Mouse (Mus musculus) gastrocnemius, postnatal 14 days (tissue): ENCODE results near the gene AI481877. TPM values are rescaled to one million over a fixed set of nuclear protein-coding genes. Genes with fewer than 3 reads are reported as not detected.

Experiments used
- DNase-seq: peaks from one replicate; pipeline ENCODE4 v3.0.0; 2021; ENCODE audit warnings: mixed read lengths
- intact Hi-C: fragments of 180-260 bp; cut with DNase I; formaldehyde crosslinking; loops from one replicate; pipeline ENCODE4 v1.15.1; 2025; ENCODE audit warnings: low total_unique reads
- total RNA-seq, 2 experiments: library from RNA; stranded (reverse); gene quantifications; 2 replicates each; pipeline ENCODE4 v1.2.3; 2021

AI481877 gene
- total RNA-seq, 2 experiments from 2014 or later: not detected

DNA sequence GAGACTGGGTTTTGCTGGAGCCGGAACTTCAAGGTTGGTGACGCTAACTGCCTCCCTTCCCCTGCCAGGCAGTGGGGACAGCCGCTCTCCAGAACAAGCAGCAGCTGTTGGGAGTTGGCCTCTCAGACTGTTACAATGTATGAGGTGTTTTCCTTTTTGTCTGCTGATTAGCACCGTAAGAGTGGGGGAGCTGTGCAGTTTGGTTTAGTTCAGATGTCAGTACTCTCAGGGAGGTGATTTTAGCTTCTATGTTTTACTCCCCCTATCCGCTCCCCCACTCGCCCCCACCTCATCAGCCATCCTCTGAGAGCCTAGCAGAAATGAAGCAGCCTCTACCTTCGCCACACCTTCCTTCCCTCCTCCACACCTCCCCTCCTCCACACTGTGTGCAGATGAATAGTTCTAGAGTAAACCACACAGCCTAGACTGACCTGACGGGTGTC lies 143.5 kb downstream of the AI481877 start:
- intact Hi-C loops: no loop called here
- DNase-seq: no peak

DNA sequence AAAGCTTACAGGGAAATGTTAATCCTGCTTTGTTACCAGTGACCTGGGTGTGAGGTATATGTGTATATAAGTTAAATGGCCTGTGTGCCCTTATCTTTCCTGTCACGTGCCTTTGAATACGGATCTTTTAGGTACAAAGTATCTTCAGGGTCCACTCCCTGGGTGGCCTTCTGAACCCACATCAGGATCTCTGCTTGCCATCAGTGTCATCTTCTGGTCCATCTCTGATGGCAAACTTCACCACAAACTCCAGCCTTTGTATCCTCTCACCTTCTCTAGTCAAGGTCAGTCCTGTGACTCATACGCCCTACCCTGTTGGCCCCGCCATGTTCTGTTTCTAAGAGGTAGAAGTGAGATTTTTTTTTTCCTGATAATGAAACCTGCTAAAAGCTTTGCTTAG lies 144.0 kb downstream of the AI481877 start, which contains the start of gene Dnajc25:
Gene Dnajc25 (plus strand): TSS at position 301 of the 400 bp plus-strand sequence.
- intact Hi-C loops: no loop called here
- DNase-seq: no peak

Other genes starting within 250 kb of the AI481877 start
- 100 to 1,000 TPM; 206 to 221 TPM for gene Ecpas, start 226.2 kb downstream of the AI481877 start, total RNA-seq
- gene Zkscan16, start 195.4 kb downstream of the AI481877 start, total RNA-seq: under 1 TPM; 0.16 to 0.18 TPM
- gene Ptgr1, start 151.9 kb downstream of the AI481877 start, total RNA-seq: 1 to 10 TPM; 3.4 to 3.7 TPM
- 10 to 100 TPM; 10.5 to 12.1 TPM for gene Dnajc25, start 143.9 kb downstream of the AI481877 start, total RNA-seq
- gene Gm20503, start 135.8 kb downstream of the AI481877 start, total RNA-seq: 1 to 10 TPM in 1 of 2 experiments, not detected in 1; 2.2 TPM
- gene Gng10, start 103.9 kb downstream of the AI481877 start, total RNA-seq: 10 to 100 TPM; 12.3 to 20.1 TPM
- gene Ugcg, start 50.3 kb upstream of the AI481877 start, total RNA-seq: 10 to 100 TPM; 10.2 to 10.4 TPM